Mouse (Mus musculus) MEL (cell line): Measurements from ENCODE around the gene Olfr113. TPM values are rescaled to one million over a fixed set of nuclear protein-coding genes. Genes with fewer than 3 reads are reported as not detected.

ENCODE experiments used
- DNase-seq: peaks from one replicate; pipeline ENCODE4 v3.0.0; 2011; ENCODE audit warnings: low read depth, low spot score
- H3K27ac ChIP-seq: 2 replicates; pipeline ENCODE4 v1.5.1; 2012; ENCODE audit warnings: low read depth, mild to moderate bottlenecking, control low read depth, low read length, moderate library complexity; ENCODE audit not compliant: control insufficient read depth
- H3K27me3 ChIP-seq, 2 experiments: fragments of 150-350 bp in 1 of 2; sonication (generic) in 1 of 2; 2 replicates each; pipeline ENCODE4 v1.6.1; 2012; ENCODE audit warnings: low read length in 2 of 2, mild to moderate bottlenecking in 2 of 2, improper control_type of control experiment in 1 of 2, moderate library complexity in 1 of 2; ENCODE audit not compliant: insufficient read depth in 2 of 2, control insufficient read depth in 1 of 2
- H3K36me3 ChIP-seq, 2 experiments: 2 replicates each; pipeline ENCODE4 v1.6.1; 2012 to 2014; ENCODE audit warnings: low read length in 2 of 2, improper control_type of control experiment in 1 of 2, inconsistent platforms in 1 of 2, mild to moderate bottlenecking in 1 of 2; ENCODE audit not compliant: insufficient read depth in 2 of 2, control insufficient read depth in 1 of 2
- H3K4me1 ChIP-seq, 2 experiments: fragments of 150-350 bp in 1 of 2; sonication (generic) in 1 of 2; 2 replicates each; pipeline ENCODE4 v1.6.1; 2012; ENCODE audit warnings: low read length in 2 of 2, improper control_type of control experiment in 1 of 2, mild to moderate bottlenecking in 1 of 2; ENCODE audit not compliant: insufficient read depth in 2 of 2, control insufficient read depth in 1 of 2
- H3K4me3 ChIP-seq, 2 experiments: fragments of 150-350 bp in 1 of 2; sonication (generic) in 1 of 2; 2 replicates each; pipeline ENCODE4 v1.5.1; 2012; ENCODE audit warnings: low read depth in 2 of 2, low read length in 2 of 2, mild to moderate bottlenecking in 2 of 2, moderate library complexity in 2 of 2, control low read depth in 1 of 2, improper control_type of control experiment in 1 of 2; ENCODE audit not compliant: control insufficient read depth in 1 of 2, insufficient read depth in 1 of 2
- H3K79me2 ChIP-seq: 2 replicates; pipeline ENCODE4 v1.6.1; 2012; ENCODE audit warnings: mild to moderate bottlenecking, low read length, moderate library complexity; ENCODE audit not compliant: control insufficient read depth, poor library complexity, insufficient read depth
- H3K9ac ChIP-seq: 2 replicates; pipeline ENCODE4 v1.6.1; 2012; ENCODE audit warnings: low read depth, mild to moderate bottlenecking, control low read depth, low read length, moderate library complexity; ENCODE audit not compliant: control insufficient read depth, poor library complexity, severe bottlenecking
- H3K9me3 ChIP-seq: fragments of 150-350 bp; sonication (generic); replicated peaks from 2 replicates; pipeline ENCODE4 v1.6.1; 2012; ENCODE audit warnings: mild to moderate bottlenecking, low read length, improper control_type of control experiment, moderate library complexity; ENCODE audit not compliant: insufficient read depth
- BHLHE40 ChIP-seq: IDR thresholded peaks from 2 replicates; pipeline ENCODE4 v1.6.1; 2012; ENCODE audit warnings: low read depth, mild to moderate bottlenecking, inconsistent platforms, low read length, improper control_type of control experiment, borderline replicate concordance
- CHD2 ChIP-seq: IDR thresholded peaks from 2 replicates; pipeline ENCODE4 v1.6.1; 2011; ENCODE audit warnings: low read length, improper control_type of control experiment
- CTCF ChIP-seq, 3 experiments: IDR thresholded peaks in 2 of 3; conservative IDR thresholded peaks in 1 of 3; 2 replicates each; pipeline ENCODE4 v1.5.1; 2011 to 2012; ENCODE audit warnings: low read length in 3 of 3, low read depth in 2 of 3, mild to moderate bottlenecking in 2 of 3, improper control_type of control experiment in 1 of 3, inconsistent platforms in 1 of 3, mixed read lengths in 1 of 3, moderate library complexity in 1 of 3; ENCODE audit not compliant: control insufficient read depth in 1 of 3, insufficient read depth in 1 of 3, poor library complexity in 1 of 3, severe bottlenecking in 1 of 3
- E2F4 ChIP-seq: IDR thresholded peaks from 2 replicates; pipeline ENCODE4 v1.6.1; 2011; ENCODE audit warnings: low read depth, low read length, improper control_type of control experiment, borderline replicate concordance
- ETS1 ChIP-seq: IDR thresholded peaks from 2 replicates; pipeline ENCODE4 v1.6.1; 2012; ENCODE audit warnings: low read depth, mild to moderate bottlenecking, inconsistent platforms, low read length, improper control_type of control experiment, moderate library complexity
- GABPA ChIP-seq: IDR thresholded peaks from 2 replicates; pipeline ENCODE4 v1.6.1; 2012; ENCODE audit warnings: low read depth, mild to moderate bottlenecking, inconsistent platforms, low read length, improper control_type of control experiment, moderate library complexity
- GATA1 ChIP-seq: IDR thresholded peaks from 2 replicates; pipeline ENCODE4 v1.6.1; 2011; ENCODE audit warnings: low read depth, low read length, improper control_type of control experiment
- HCFC1 ChIP-seq: IDR thresholded peaks from 2 replicates; pipeline ENCODE4 v1.6.1; 2012; ENCODE audit warnings: low read depth, mild to moderate bottlenecking, inconsistent platforms, low read length, improper control_type of control experiment, moderate library complexity
- JUND ChIP-seq: IDR thresholded peaks from 2 replicates; pipeline ENCODE4 v1.6.1; 2011; ENCODE audit warnings: low read depth, mild to moderate bottlenecking, improper control_type of control experiment, low read length
- MAFK ChIP-seq: IDR thresholded peaks from 2 replicates; pipeline ENCODE4 v1.6.1; 2011; ENCODE audit warnings: low read depth, mild to moderate bottlenecking, low read length, improper control_type of control experiment, borderline replicate concordance
- MAZ ChIP-seq: IDR thresholded peaks from 2 replicates; pipeline ENCODE4 v1.6.1; 2012; ENCODE audit warnings: low read depth, mild to moderate bottlenecking, inconsistent platforms, low read length, improper control_type of control experiment
- MEF2A ChIP-seq: IDR thresholded peaks from 2 replicates; pipeline ENCODE4 v1.6.1; 2014; ENCODE audit warnings: low read depth, mild to moderate bottlenecking, inconsistent platforms, low read length, improper control_type of control experiment; ENCODE audit not compliant: poor library complexity, insufficient replicate concordance, severe bottlenecking; ENCODE audit errors: extremely low read depth
- MXI1 ChIP-seq: IDR thresholded peaks from 2 replicates; pipeline ENCODE4 v1.6.1; 2011; ENCODE audit warnings: mild to moderate bottlenecking, low read depth, low read length, improper control_type of control experiment
- NELFE ChIP-seq: IDR thresholded peaks from 2 replicates; pipeline ENCODE4 v1.6.1; 2011; ENCODE audit warnings: low read depth, low read length, improper control_type of control experiment
- NRF1 ChIP-seq: IDR thresholded peaks from 2 replicates; pipeline ENCODE4 v1.6.1; 2014; ENCODE audit warnings: low read depth, mild to moderate bottlenecking, inconsistent platforms, low read length, improper control_type of control experiment, moderate library complexity; ENCODE audit not compliant: poor library complexity, insufficient read depth, severe bottlenecking
- RCOR1 ChIP-seq: IDR thresholded peaks from 2 replicates; pipeline ENCODE4 v1.6.1; 2012; ENCODE audit warnings: low read depth, mild to moderate bottlenecking, inconsistent platforms, low read length, improper control_type of control experiment
- TCF12 ChIP-seq: IDR thresholded peaks from 2 replicates; pipeline ENCODE4 v1.6.1; 2014; ENCODE audit warnings: low read depth, mild to moderate bottlenecking, inconsistent platforms, low read length, improper control_type of control experiment, moderate library complexity
- UBTF ChIP-seq: IDR thresholded peaks from 2 replicates; pipeline ENCODE4 v1.6.1; 2012; ENCODE audit warnings: low read depth, mild to moderate bottlenecking, inconsistent platforms, low read length, improper control_type of control experiment, moderate library complexity, borderline replicate concordance; ENCODE audit not compliant: insufficient read depth
- USF1 ChIP-seq: IDR thresholded peaks from 2 replicates; pipeline ENCODE4 v1.6.1; 2014; ENCODE audit warnings: low read depth, mild to moderate bottlenecking, inconsistent platforms, low read length, improper control_type of control experiment, moderate library complexity
- ZNF384 ChIP-seq: IDR thresholded peaks from 2 replicates; pipeline ENCODE4 v1.6.1; 2012; ENCODE audit warnings: low read depth, mild to moderate bottlenecking, inconsistent platforms, low read length, improper control_type of control experiment
- polyA plus RNA-seq, 2 experiments: library from polyadenylated mRNA; stranded (reverse) in 1 of 2; unstranded in 1 of 2; fragments of >175 nt in 1 of 2; fragments of >200 nt in 1 of 2; gene quantifications; 2 replicates each; pipeline versions ENCODE4 v1.2.1 to v1.2.4; 2012; ENCODE audit warnings: low replicate concordance in 2 of 2, low read depth in 1 of 2; ENCODE audit not compliant: insufficient read length in 2 of 2, insufficient read depth in 1 of 2, missing spikeins in 1 of 2
- total RNA-seq: library from RNA; depleted of rRNA; stranded (reverse); fragments of 300-350 nt; gene quantifications from 2 replicates; pipeline ENCODE4 v1.2.3, GENCODE M21; 2012; rRNA removed

The Olfr113 gene
- total RNA-seq (not detected in 2 replicates), polyA plus RNA-seq (not detected)

DNA sequence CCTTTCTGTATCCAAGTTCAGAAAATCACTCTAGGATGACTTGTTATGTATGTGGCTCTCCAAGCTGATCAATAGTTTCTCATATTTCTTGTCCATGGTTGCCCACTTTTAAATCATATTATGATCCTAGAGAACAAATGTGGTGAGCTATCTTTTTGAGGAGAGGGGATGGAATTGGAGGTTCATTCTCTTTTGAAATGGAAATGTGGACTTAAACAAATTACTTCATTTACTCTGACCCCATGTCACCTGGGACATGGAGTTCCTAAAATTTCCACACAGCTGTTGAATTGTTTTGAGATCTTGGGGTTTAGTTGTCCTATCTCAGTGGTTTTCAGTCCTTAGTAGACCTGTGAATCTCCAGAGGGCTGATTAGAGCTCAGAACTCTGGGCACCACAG, at the start of gene Olfr113:
Gene Olfr113 (minus strand): TSS at position 101 of the 400 bp plus-strand sequence.
- Histone ChIP-seq H3K36me3 (no peaks in the 10 kb centered on the region), H3K27me3 (no peaks in the 10 kb centered on the region), H3K9me3 (no peaks in the 10 kb centered on the region), H3K9ac (no peak within 1 kb of the TSS), H3K79me2 (no peaks in the 10 kb centered on the region), H3K27ac (no peak within 1 kb of the TSS), H3K4me3 (no peak within 1 kb of the TSS), H3K4me1 (no peaks in the 10 kb centered on the region)
- TF ChIP-seq BHLHE40 (no peak), MXI1 (no peak), MAZ (no peak), MAFK (no peak), ZNF384 (no peak), UBTF (no peak), HCFC1 (no peak), NRF1 (no peak), MEF2A (no peak), TCF12 (no peak), CHD2 (no peak), E2F4 (no peak)
- no peak for DNase-seq

- H3K36me3 ChIP-seq: no peaks in the 10 kb centered on the region
- no peak within 1 kb of the TSS for H3K9ac ChIP-seq
- no peak within 1 kb of the TSS for H3K27ac ChIP-seq
- no peak for DNase-seq
- H3K4me3 ChIP-seq: no peak within 1 kb of the TSS
- TF ChIP-seq GABPA: no peak
- no peak for TF ChIP-seq RCOR1
- no peak for TF ChIP-seq USF1
- TF ChIP-seq CTCF (IDR thresholded peaks at IDR 0.05 in 2 of 3, conservative IDR thresholded peaks at IDR 0.05 in 1 of 3; ENCODE audit: control insufficient read depth in 1 of 3, insufficient read depth in 1 of 3, low read depth in 2 of 3, low read length in 3 of 3, poor library complexity in 1 of 3, severe bottlenecking in 1 of 3): no peak
- TF ChIP-seq NELFE: no peak
- TF ChIP-seq JUND: no peak
- no peak for TF ChIP-seq GATA1
- no peak for TF ChIP-seq ETS1
- no peak for TF ChIP-seq MAZ
- no peaks in the 10 kb centered on the region for H3K9me3 ChIP-seq
- no peaks in the 10 kb centered on the region for H3K27me3 ChIP-seq
- H3K79me2 ChIP-seq: no peaks in the 10 kb centered on the region
- H3K4me1 ChIP-seq: no peaks in the 10 kb centered on the region
Measured at GRCm38 (mm10) chr17:37627009-37627408, 49.5 kb upstream of the Olfr113 start, which contains the start of the genes Olfr115 and Olfr116. Gene Olfr115 (minus strand): TSS chr17:37627109. Gene Olfr116 (minus strand): TSS chr17:37627199.
